Mouse (Mus musculus) right cerebral cortex, adult 2 months (tissue): ENCODE measurements around the gene Arl15.

ENCODE experiments used
- DNase-seq, 2 experiments: peaks; one replicate each; pipeline ENCODE4 v3.0.0; 2021 to 2022; ENCODE audit warnings: low spot score in 2 of 2

Gene Arl15

GRCm38 (mm10) chr13:114053261-114053660 lies 259.0 kb downstream of the Arl15 start:
- no peak for DNase-seq

- DNase-seq: no peak
Observed at GRCm38 (mm10) chr13:114055686-114056085, 261.4 kb downstream of the Arl15 start.

GRCm38 (mm10) chr13:114060258-114060657 lies 266.0 kb downstream of the Arl15 start:
- no peak for DNase-seq

- no peak for DNase-seq
Observed at GRCm38 (mm10) chr13:114061234-114061633, 266.9 kb downstream of the Arl15 start.

GRCm38 (mm10) chr13:114064069-114064468 lies 269.8 kb downstream of the Arl15 start:
- no peak for DNase-seq

- DNase-seq: no peak
Observed at GRCm38 (mm10) chr13:114065012-114065411, 270.7 kb downstream of the Arl15 start.

- DNase-seq: no peak
Observed at GRCm38 (mm10) chr13:114068421-114068820, 274.1 kb downstream of the Arl15 start.

- no peak for DNase-seq
Observed at GRCm38 (mm10) chr13:114071439-114071838, 277.1 kb downstream of the Arl15 start.

GRCm38 (mm10) chr13:114074471-114074870 lies 280.2 kb downstream of the Arl15 start:
- no peak for DNase-seq

GRCm38 (mm10) chr13:114075724-114076384 lies 281.5 kb downstream of the Arl15 start:
- DNase-seq: peak; percentile 32 to 57

- DNase-seq: no peak
Observed at GRCm38 (mm10) chr13:114077181-114077580, 282.9 kb downstream of the Arl15 start.

GRCm38 (mm10) chr13:114077584-114078270 lies 283.4 kb downstream of the Arl15 start:
- DNase-seq: no peak

GRCm38 (mm10) chr13:114078851-114079250 lies 284.5 kb downstream of the Arl15 start:
- DNase-seq: no peak

- no peak for DNase-seq
Observed at GRCm38 (mm10) chr13:114079751-114080150, 285.4 kb downstream of the Arl15 start.

- DNase-seq: no peak
Observed at GRCm38 (mm10) chr13:114080491-114080890, 286.2 kb downstream of the Arl15 start.

GRCm38 (mm10) chr13:114083570-114084138 lies 289.3 kb downstream of the Arl15 start:
- no peak for DNase-seq

- peak; percentile 62 for DNase-seq
Observed at GRCm38 (mm10) chr13:114085442-114085841, 291.1 kb downstream of the Arl15 start.

- no peak for DNase-seq
Observed at GRCm38 (mm10) chr13:114086325-114086724, 292.0 kb downstream of the Arl15 start.

GRCm38 (mm10) chr13:114086801-114087200 lies 292.5 kb downstream of the Arl15 start:
- no peak for DNase-seq

GRCm38 (mm10) chr13:114087696-114088465 lies 293.6 kb downstream of the Arl15 start:
- DNase-seq: no peak

- no peak for DNase-seq
Observed at GRCm38 (mm10) chr13:114090786-114091185, 296.5 kb downstream of the Arl15 start.

GRCm38 (mm10) chr13:114091231-114091630 lies 296.9 kb downstream of the Arl15 start:
- DNase-seq: no peak
